8 mouse cellular contexts compared by ENCODE assay signal in genomic region chr15:83164971-83165471, GRCm38 (mm10). TPM values are rescaled to one million over a fixed set of nuclear protein-coding genes. Genes with fewer than 3 reads are reported as not detected.
DNase-seq lines count a peak whose midpoint lies in the region; ATAC-seq lines count a peak whose summit lies in the region.

No protein-coding gene starts in this region.

- peaks cover 7% of the 10 kb centered on the region for H3K36me3 ChIP-seq in forebrain, embryonic 14.5 days (ENCODE audit: control insufficient read depth, insufficient read depth, low read length)

- H3K4me2 ChIP-seq in forebrain, embryonic 14.5 days (ENCODE audit: low read length): no peak overlapping the region

- H3K4me3 ChIP-seq in forebrain, embryonic 14.5 days (ENCODE audit: low read depth, low read length): no peak overlapping the region

- peak; percentile 89 for ATAC-seq in megakaryocyte progenitor cell, adult 5-6 weeks (replicated peaks; ENCODE audit: poor library complexity)
- ATAC-seq in forebrain, embryonic 14.5 days: no peak

- DNase-seq in 3T3-L1 (ENCODE audit: low read depth, low spot score): peak; percentile 76
- peak; percentile 56 for DNase-seq in adrenal gland, postnatal 10 days
- peak; percentile 80 to 87 for DNase-seq in heart, adult 9 months (ENCODE audit: low spot score in 2 of 2)
- DNase-seq in kidney, postnatal 14 days: peak; percentile 66
- no peak for DNase-seq in thymus, postnatal 4 days
- DNase-seq in cerebellum, postnatal 36 days: no peak
- DNase-seq in forebrain, embryonic 14.5 days (ENCODE audit: low spot score): no peak

- no peak overlapping the region for H3K27ac ChIP-seq in forebrain, embryonic 14.5 days (ENCODE audit: low read depth, low read length)

- H3K9me3 ChIP-seq in forebrain, embryonic 14.5 days (replicated peaks; ENCODE audit: control insufficient read depth, low read length): no peaks in the 10 kb centered on the region

- no peaks in the 10 kb centered on the region for H3K4me1 ChIP-seq in forebrain, embryonic 14.5 days (ENCODE audit: control insufficient read depth, insufficient read depth, low read length)

- H3K9ac ChIP-seq in forebrain, embryonic 14.5 days (ENCODE audit: low read length): no peak overlapping the region

- 92% methylated on average over 5 of the region's 5 CpGs for WGBS in forebrain, embryonic 14.5 days

- no peaks in the 10 kb centered on the region for H3K27me3 ChIP-seq in forebrain, embryonic 14.5 days (replicated peaks; ENCODE audit: control insufficient read depth, insufficient read depth, low read length)

RNA-seq across cellular contexts. Expression of gene Cyb5r3, which starts 7.4 kb away (rescaled TPM):
- total RNA-seq in adrenal gland, postnatal 10 days (2021): 100 to 1,000 TPM; 176 to 199 TPM
- total RNA-seq in megakaryocyte progenitor cell, adult 5-6 weeks (2015): 46.8 and 57.3 TPM in 2 replicates
- total RNA-seq in megakaryocyte progenitor cell, adult 5-6 weeks (2017): 26.2 and 32.7 TPM in 2 replicates
- polyA plus RNA-seq in forebrain, embryonic 14.5 days (2014; fragmentation: Nextera tagmentation; extraction: Ambion mirVana): 63.3 and 75.1 TPM in 2 replicates

RNA-seq across cellular contexts. Expression of gene Poldip3, which starts 15.8 kb away (rescaled TPM):
- total RNA-seq in adrenal gland, postnatal 10 days (2021): 10 to 100 TPM; 85.1 to 90.9 TPM
- 39.8 and 42.4 TPM in 2 replicates for total RNA-seq in megakaryocyte progenitor cell, adult 5-6 weeks (2015)
- 83.3 and 100 TPM in 2 replicates for total RNA-seq in megakaryocyte progenitor cell, adult 5-6 weeks (2017)
- 158 and 167 TPM in 2 replicates for polyA plus RNA-seq in forebrain, embryonic 14.5 days (2014; fragmentation: Nextera tagmentation; extraction: Ambion mirVana)

RNA-seq across cellular contexts. Expression of gene Rrp7a, which starts 42.4 kb away (rescaled TPM):
- 10 to 100 TPM; 75.1 to 75.6 TPM for total RNA-seq in adrenal gland, postnatal 10 days (2021)
- 47.7 and 50.9 TPM in 2 replicates for total RNA-seq in megakaryocyte progenitor cell, adult 5-6 weeks (2015)
- total RNA-seq in megakaryocyte progenitor cell, adult 5-6 weeks (2017): 56.3 and 69.6 TPM in 2 replicates
- polyA plus RNA-seq in forebrain, embryonic 14.5 days (2014; fragmentation: Nextera tagmentation; extraction: Ambion mirVana): 64.2 and 67.3 TPM in 2 replicates

Comparison
In these comparisons a context has a peak if more than half of its experiments do, and no peak if none do; other contexts are left out.
1. DNase-seq: peak in 3T3-L1 (single experiment), adrenal gland, postnatal 10 days (single experiment), heart, adult 9 months (2 of 2) and kidney, postnatal 14 days (single experiment); none in thymus, postnatal 4 days (single experiment), cerebellum, postnatal 36 days (0 of 2) and forebrain, embryonic 14.5 days (single experiment).